Mouse (Mus musculus) myocyte (in vitro differentiated cells): Measurements from ENCODE around the gene Gm44596.

ENCODE experiments used
- MYOG ChIP-seq, 3 experiments: IDR thresholded peaks; one replicate each; pipeline ENCODE4 v1.6.1; 2011; ENCODE audit warnings: control low read depth in 2 of 3, low read depth in 2 of 3, mild to moderate bottlenecking in 2 of 3; ENCODE audit not compliant: insufficient read length in 2 of 3, control insufficient read depth in 1 of 3, insufficient read depth in 1 of 3
- POLR2A ChIP-seq: IDR thresholded peaks from one replicate; pipeline ENCODE4 v1.6.1; 2011; ENCODE audit warnings: low read depth, mild to moderate bottlenecking, control low read depth, moderate library complexity; ENCODE audit not compliant: insufficient read length
- POLR2AphosphoS2 ChIP-seq: IDR thresholded peaks from one replicate; pipeline ENCODE4 v1.6.1; 2011; ENCODE audit warnings: low read depth, control low read depth; ENCODE audit not compliant: insufficient read length
- SRF ChIP-seq: IDR thresholded peaks from one replicate; pipeline ENCODE4 v1.6.1; 2011; ENCODE audit warnings: low read depth; ENCODE audit not compliant: control insufficient read depth, insufficient read length
- USF1 ChIP-seq: IDR thresholded peaks from one replicate; pipeline ENCODE4 v1.6.1; 2011; ENCODE audit warnings: low read depth, mild to moderate bottlenecking, control low read depth, moderate library complexity

GRCm38 (mm10) chr6:128437288-128437687, 62.0 kb downstream of the Gm44596 start:
- TF ChIP-seq POLR2AphosphoS2 (no peak), POLR2A (no peak), SRF (no peak), MYOG (IDR thresholded peaks at IDR 0.05; ENCODE audit: control insufficient read depth in 1 of 3, insufficient read depth in 1 of 3, insufficient read length in 2 of 3, low read depth in 2 of 3) (no peak), USF1 (no peak)
